Mouse (Mus musculus): Measurements from ENCODE around the gene Saxo2. TPM values are rescaled to one million over a fixed set of nuclear protein-coding genes. Genes with fewer than 3 reads are reported as not detected.
A peak's percentile ranks its signal among the peaks of the same experiment; 100 is the strongest.

The Saxo2 gene
- polyA plus RNA-seq (2014; fragmentation: Nextera tagmentation; extraction: Ambion mirVana): 5.9 and 6.1 TPM in 2 replicates

- ATAC-seq (replicated peaks; ENCODE audit: low FRiP score, low TSS enrichment, low read depth): peak; percentile 97
- peak within 1 kb of the TSS; percentile 59 for H3K4me2 ChIP-seq (ENCODE audit: low read length)
- WGBS: under 1% methylated on average over 46 of the region's 46 CpGs
- H3K4me3 ChIP-seq (ENCODE audit: low read depth, low read length): peak within 1 kb of the TSS; percentile 58
- DNase-seq (ENCODE audit: low spot score): peak; percentile 95
- peaks cover 7% of the 10 kb centered on the region; the same call in 1 of the 2 replicates for H3K4me1 ChIP-seq (replicated peaks; ENCODE audit: control insufficient read depth, insufficient read depth, low read length)
- no peaks in the 10 kb centered on the region for H3K9me3 ChIP-seq (ENCODE audit: control insufficient read depth, low read length)
- H3K27ac ChIP-seq (ENCODE audit: low read depth): 0 out of 2 replicates have a peak within 1 kb of the TSS, but pooled peaks have one; percentile 6
- no peaks in the 10 kb centered on the region for H3K27me3 ChIP-seq (replicated peaks; ENCODE audit: control insufficient read depth, insufficient read depth, low read length)
- peaks cover 17% of the 10 kb centered on the region; the same call in 1 of the 2 replicates for H3K36me3 ChIP-seq (ENCODE audit: control insufficient read depth, insufficient read depth, low read length)
- H3K9ac ChIP-seq (ENCODE audit: low read length): peak within 1 kb of the TSS; percentile 64
These were observed at the start of gene Saxo2, which contains the start of gene Efl1 for GRCm38 (mm10) chr7:82648353-82649080. Saxo2 (minus strand) TSS chr7:82648528. Efl1 (plus strand) TSS chr7:82648614.

- Histone ChIP-seq H3K9ac (ENCODE audit: low read length) (no peak overlapping the region), H3K27me3 (replicated peaks; ENCODE audit: control insufficient read depth, insufficient read depth, low read length) (no peaks in the 10 kb centered on the region), H3K4me2 (ENCODE audit: low read length) (no peak overlapping the region), H3K9me3 (ENCODE audit: control insufficient read depth, low read length) (no peaks in the 10 kb centered on the region), H3K27ac (ENCODE audit: low read depth) (no peak overlapping the region), H3K4me3 (ENCODE audit: low read depth, low read length) (no peak overlapping the region), H3K4me1 (replicated peaks; ENCODE audit: control insufficient read depth, insufficient read depth, low read length) (no peaks in the 10 kb centered on the region), H3K36me3 (ENCODE audit: control insufficient read depth, insufficient read depth, low read length) (peaks cover 53% of the 10 kb centered on the region)
- DNase-seq (ENCODE audit: low spot score): no peak
- 76% methylated on average over 8 of the region's 8 CpGs for WGBS
- no peak for ATAC-seq (replicated peaks; ENCODE audit: low FRiP score, low TSS enrichment, low read depth)
These were observed 49.3 kb upstream of the Saxo2 start for GRCm38 (mm10) chr7:82697668-82698067.

GRCm38 (mm10) chr7:82691021-82691738 is 42.9 kb upstream of the Saxo2 start:
- DNase-seq (ENCODE audit: low spot score) (no peak), ATAC-seq (replicated peaks; ENCODE audit: low FRiP score, low TSS enrichment, low read depth) (no peak)
- Histone ChIP-seq H3K4me2 (ENCODE audit: low read length) (no peak overlapping the region), H3K4me1 (replicated peaks; ENCODE audit: control insufficient read depth, insufficient read depth, low read length) (no peaks in the 10 kb centered on the region), H3K9me3 (ENCODE audit: control insufficient read depth, low read length) (no peaks in the 10 kb centered on the region), H3K36me3 (ENCODE audit: control insufficient read depth, insufficient read depth, low read length) (peaks cover 59% of the 10 kb centered on the region), H3K27me3 (replicated peaks; ENCODE audit: control insufficient read depth, insufficient read depth, low read length) (no peaks in the 10 kb centered on the region), H3K9ac (ENCODE audit: low read length) (no peak overlapping the region), H3K4me3 (ENCODE audit: low read depth, low read length) (no peak overlapping the region), H3K27ac (ENCODE audit: low read depth) (no peak overlapping the region)
- 75% methylated on average over 6 of the region's 6 CpGs for WGBS

GRCm38 (mm10) chr7:82688736-82689135 is 40.4 kb upstream of the Saxo2 start:
- Histone ChIP-seq H3K9ac (ENCODE audit: low read length) (no peak overlapping the region), H3K9me3 (ENCODE audit: control insufficient read depth, low read length) (no peaks in the 10 kb centered on the region), H3K36me3 (ENCODE audit: control insufficient read depth, insufficient read depth, low read length) (peaks cover 54% of the 10 kb centered on the region), H3K27ac (ENCODE audit: low read depth) (no peak overlapping the region), H3K4me2 (ENCODE audit: low read length) (no peak overlapping the region), H3K27me3 (replicated peaks; ENCODE audit: control insufficient read depth, insufficient read depth, low read length) (no peaks in the 10 kb centered on the region), H3K4me3 (ENCODE audit: low read depth, low read length) (no peak overlapping the region), H3K4me1 (replicated peaks; ENCODE audit: control insufficient read depth, insufficient read depth, low read length) (no peaks in the 10 kb centered on the region)
- ATAC-seq (replicated peaks; ENCODE audit: low FRiP score, low TSS enrichment, low read depth) (0 out of 2 replicates have a peak, but pooled peaks have one; percentile 60), DNase-seq (ENCODE audit: low spot score) (no peak)
- WGBS: 30% methylated on average over 3 of the region's 3 CpGs

GRCm38 (mm10) chr7:82679901-82680300 is 31.6 kb upstream of the Saxo2 start:
- 95% methylated on average over 5 of the region's 5 CpGs for WGBS
- no peak for ATAC-seq (replicated peaks; ENCODE audit: low FRiP score, low TSS enrichment, low read depth)
- Histone ChIP-seq H3K4me1 (replicated peaks; ENCODE audit: control insufficient read depth, insufficient read depth, low read length) (no peaks in the 10 kb centered on the region), H3K9ac (ENCODE audit: low read length) (no peak overlapping the region), H3K4me2 (ENCODE audit: low read length) (no peak overlapping the region), H3K27ac (ENCODE audit: low read depth) (no peak overlapping the region), H3K36me3 (ENCODE audit: control insufficient read depth, insufficient read depth, low read length) (peaks cover 53% of the 10 kb centered on the region), H3K9me3 (ENCODE audit: control insufficient read depth, low read length) (no peaks in the 10 kb centered on the region), H3K27me3 (replicated peaks; ENCODE audit: control insufficient read depth, insufficient read depth, low read length) (no peaks in the 10 kb centered on the region), H3K4me3 (ENCODE audit: low read depth, low read length) (no peak overlapping the region)
- no peak for DNase-seq (ENCODE audit: low spot score)

- H3K4me2 ChIP-seq (ENCODE audit: low read length): no peak overlapping the region
- peaks cover 57% of the 10 kb centered on the region for H3K36me3 ChIP-seq (ENCODE audit: control insufficient read depth, insufficient read depth, low read length)
- no peaks in the 10 kb centered on the region for H3K27me3 ChIP-seq (replicated peaks; ENCODE audit: control insufficient read depth, insufficient read depth, low read length)
- H3K4me3 ChIP-seq (ENCODE audit: low read depth, low read length): no peak overlapping the region
- no peaks in the 10 kb centered on the region for H3K4me1 ChIP-seq (replicated peaks; ENCODE audit: control insufficient read depth, insufficient read depth, low read length)
- DNase-seq (ENCODE audit: low spot score): no peak
- no peak for ATAC-seq (replicated peaks; ENCODE audit: low FRiP score, low TSS enrichment, low read depth)
- no peak overlapping the region for H3K9ac ChIP-seq (ENCODE audit: low read length)
- H3K9me3 ChIP-seq (ENCODE audit: control insufficient read depth, low read length): no peaks in the 10 kb centered on the region
- WGBS: 76% methylated on average over 6 of the region's 6 CpGs
- no peak overlapping the region for H3K27ac ChIP-seq (ENCODE audit: low read depth)
These were observed 28.5 kb upstream of the Saxo2 start for GRCm38 (mm10) chr7:82676834-82677233.

GRCm38 (mm10) chr7:82676001-82676400 is 27.7 kb upstream of the Saxo2 start:
- Histone ChIP-seq H3K4me2 (ENCODE audit: low read length) (no peak overlapping the region), H3K9me3 (ENCODE audit: control insufficient read depth, low read length) (no peaks in the 10 kb centered on the region), H3K27ac (ENCODE audit: low read depth) (no peak overlapping the region), H3K4me1 (replicated peaks; ENCODE audit: control insufficient read depth, insufficient read depth, low read length) (no peaks in the 10 kb centered on the region), H3K36me3 (ENCODE audit: control insufficient read depth, insufficient read depth, low read length) (peaks cover 55% of the 10 kb centered on the region), H3K27me3 (replicated peaks; ENCODE audit: control insufficient read depth, insufficient read depth, low read length) (no peaks in the 10 kb centered on the region), H3K9ac (ENCODE audit: low read length) (no peak overlapping the region), H3K4me3 (ENCODE audit: low read depth, low read length) (no peak overlapping the region)
- DNase-seq (ENCODE audit: low spot score) (no peak), ATAC-seq (replicated peaks; ENCODE audit: low FRiP score, low TSS enrichment, low read depth) (no peak)
- 77% methylated on average over 5 of the region's 5 CpGs for WGBS

GRCm38 (mm10) chr7:82664604-82665003 is 16.3 kb upstream of the Saxo2 start:
- H3K4me2 ChIP-seq (ENCODE audit: low read length): no peak overlapping the region
- H3K4me1 ChIP-seq (replicated peaks; ENCODE audit: control insufficient read depth, insufficient read depth, low read length): no peaks in the 10 kb centered on the region
- H3K9me3 ChIP-seq (ENCODE audit: control insufficient read depth, low read length): peaks cover 4% of the 10 kb centered on the region; the same call in 1 of the 2 replicates
- 88% methylated on average over 3 of the region's 3 CpGs for WGBS
- no peak overlapping the region for H3K4me3 ChIP-seq (ENCODE audit: low read depth, low read length)
- no peak overlapping the region for H3K9ac ChIP-seq (ENCODE audit: low read length)
- ATAC-seq (replicated peaks; ENCODE audit: low FRiP score, low TSS enrichment, low read depth) (no peak), DNase-seq (ENCODE audit: low spot score) (no peak)
- H3K27me3 ChIP-seq (replicated peaks; ENCODE audit: control insufficient read depth, insufficient read depth, low read length): no peaks in the 10 kb centered on the region
- peaks cover 60% of the 10 kb centered on the region for H3K36me3 ChIP-seq (ENCODE audit: control insufficient read depth, insufficient read depth, low read length)
- no peak overlapping the region for H3K27ac ChIP-seq (ENCODE audit: low read depth)

Measured in intestine, embryonic 14.5 days (tissue).